Mouse (Mus musculus): Measurements from ENCODE around the gene Prl2a1.
"Not testable (repeated sequence)": the region's sequence is repeated elsewhere in the genome, so short reads cannot be mapped to it uniquely, and the experiment has no call there.

The Prl2a1 gene

GRCm38 (mm10) chr13:27801354-27801753 lies at the start of gene Prl2a1:
TSS of gene Prl2a1 (plus strand) at chr13:27801654.
- DNase-seq (ENCODE audit: low read depth): no peak

DNA sequence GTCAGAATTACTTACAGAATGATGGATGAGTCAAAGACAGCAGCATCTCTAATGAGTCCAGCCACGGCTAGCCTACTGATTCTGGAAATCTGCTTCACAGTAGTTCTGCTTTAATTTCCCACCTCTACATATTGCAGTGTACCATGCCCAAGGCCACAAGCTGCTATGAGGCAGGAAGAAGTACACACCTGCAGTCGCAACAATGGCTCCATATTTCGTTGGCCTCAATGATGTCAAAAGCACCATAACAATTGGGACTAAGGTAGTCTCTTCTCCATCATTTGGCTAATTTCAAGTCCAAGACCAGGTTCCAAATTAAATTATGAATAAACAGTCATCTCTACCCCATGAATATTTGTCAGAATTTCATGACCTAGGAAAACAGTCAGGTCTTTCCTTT lies 20.8 kb upstream of the Prl2a1 start, which contains the start of gene Prl7c1:
Gene Prl7c1, minus strand, starts transcription at position 101 of the 400 bp plus-strand sequence.
- not testable (repeated sequence) for DNase-seq (ENCODE audit: low read depth)

DNA sequence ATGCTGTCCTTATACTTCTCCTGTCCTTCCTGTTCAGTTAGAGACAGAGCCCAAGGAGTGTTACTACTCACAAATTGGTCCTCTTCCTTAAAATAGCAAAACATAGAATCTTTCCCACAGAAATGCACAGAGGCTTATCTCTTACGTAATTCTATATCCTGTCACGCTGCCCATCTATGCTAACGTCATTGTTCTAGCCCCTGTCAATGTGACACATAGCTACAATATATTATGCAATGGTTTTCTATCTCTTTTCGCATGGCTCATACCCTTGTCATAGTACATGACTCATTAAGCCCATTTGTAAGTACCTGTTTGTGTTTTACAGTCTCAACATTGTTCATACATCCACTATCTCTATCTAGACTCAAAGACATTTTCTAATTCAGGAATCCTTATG lies 2.2 kb upstream of the Prl2a1 start:
- DNase-seq (ENCODE audit: low read depth): no peak

- no peak for DNase-seq (ENCODE audit: low read depth)
Measured at GRCm38 (mm10) chr13:27802765-27803164, 1.3 kb downstream of the Prl2a1 start.

- DNase-seq (ENCODE audit: low read depth): no peak
Measured at GRCm38 (mm10) chr13:27849042-27849441, 47.6 kb downstream of the Prl2a1 start, which contains the start of gene Prl2c1. TSS of gene Prl2c1 (plus strand) at chr13:27849342.

Measured in fibroblast of lung, adult 2 months (primary cell).